Mouse (Mus musculus) midbrain, postnatal 0 days (tissue): ENCODE results near the gene Tango2. TPM values are rescaled to one million over a fixed set of nuclear protein-coding genes. Genes with fewer than 3 reads are reported as not detected.
A peak's percentile ranks its signal among the peaks of the same experiment; 100 is the strongest.

Source experiments
- ATAC-seq: fragments of 200-750 bp; cut with Nextera tagmentation; 2 replicates; pipeline ENCODE4 v1.8.0; 2017; ENCODE audit warnings: moderate number of reproducible peaks, mild to moderate bottlenecking, moderate TSS enrichment, moderate library complexity; ENCODE audit not compliant: low FRiP score
- DNase-seq: peaks from one replicate; pipeline ENCODE4 v3.0.0-alpha.2; 2015; ENCODE audit warnings: low spot score
- H3K27ac ChIP-seq: fragments of 300-500 bp; sonication (generic); 2 replicates; pipeline ENCODE4 v1.5.1; 2014; ENCODE audit warnings: low read depth, mild to moderate bottlenecking, low read length, mixed read lengths
- H3K27me3 ChIP-seq: fragments of 300-500 bp; sonication (generic); 2 replicates; pipeline ENCODE4 v1.6.1; 2014; ENCODE audit warnings: low read length, control low read depth, mixed read lengths; ENCODE audit not compliant: insufficient read depth
- H3K36me3 ChIP-seq: fragments of 300-500 bp; sonication (generic); 2 replicates; pipeline ENCODE4 v1.6.1; 2014; ENCODE audit warnings: low read length, control low read depth, mixed read lengths; ENCODE audit not compliant: insufficient read depth
- H3K4me1 ChIP-seq: fragments of 300-500 bp; sonication (generic); 2 replicates; pipeline ENCODE4 v1.6.1; 2014; ENCODE audit warnings: mild to moderate bottlenecking, control low read depth, antibody characterized with exemption, low read length, mixed read lengths; ENCODE audit not compliant: insufficient read depth
- H3K4me2 ChIP-seq: fragments of 300-500 bp; sonication (generic); 2 replicates; pipeline ENCODE4 v1.6.1; 2014; ENCODE audit warnings: low read depth, mild to moderate bottlenecking, low read length, mixed read lengths; ENCODE audit not compliant: poor library complexity, severe bottlenecking
- H3K4me3 ChIP-seq: fragments of 300-500 bp; sonication (generic); 2 replicates; pipeline ENCODE4 v1.5.1; 2014; ENCODE audit warnings: low read depth, mild to moderate bottlenecking, low read length, moderate library complexity
- H3K9ac ChIP-seq: fragments of 300-500 bp; sonication (generic); replicated peaks from 2 replicates; pipeline ENCODE4 v1.6.1; 2014; ENCODE audit warnings: mild to moderate bottlenecking, low read length, moderate library complexity, mixed read lengths; ENCODE audit not compliant: poor library complexity, severe bottlenecking
- H3K9me3 ChIP-seq: fragments of 300-500 bp; sonication (generic); 2 replicates; pipeline ENCODE4 v1.6.1; 2016; ENCODE audit warnings: low read length, control low read depth
- CTCF ChIP-seq: IDR thresholded peaks from 2 replicates; pipeline ENCODE4 v1.5.1; 2016; ENCODE audit warnings: antibody characterized with exemption, mild to moderate bottlenecking
- WGBS: fragments of 180-500 bp; shearing (Covaris S2); extraction: QIAGEN DNeasy Blood & Tissue Kit; methylation state at CpG from one replicate; pipeline ENCODE4 v1.1.7; 2014; 5-methylcytosine and 5-hydroxymethylcytosine counted together
- polyA plus RNA-seq: library from polyadenylated mRNA; unstranded; fragments of >200 nt; fragmentation: Nextera tagmentation; extraction: Ambion mirVana; gene quantifications from 2 replicates; pipeline ENCODE4 v1.2.1, GENCODE M21; 2015
- total RNA-seq: library from RNA; depleted of rRNA; stranded (reverse); fragments of >200 nt; gene quantifications from 2 replicates; pipeline ENCODE4 v1.2.3, GENCODE M21; 2014

The Tango2 gene
- total and polyA plus RNA-seq, 2 experiments from 2014 or later = 44.1 to 88.0 TPM

- no peak for TF ChIP-seq CTCF
- no peak for ATAC-seq
- no peak overlapping the region for H3K4me3 ChIP-seq
- no peak overlapping the region for H3K4me2 ChIP-seq
- no peak for DNase-seq
- H3K27ac ChIP-seq = no peak overlapping the region
- no peaks in the 10 kb centered on the region; the same call in 1 of the 2 replicates for H3K36me3 ChIP-seq
- H3K4me1 ChIP-seq = peaks cover 4% of the 10 kb centered on the region; the same call in 1 of the 2 replicates
- WGBS = 61% methylated on average over 8 of the region's 8 CpGs
- no peaks in the 10 kb centered on the region for H3K9me3 ChIP-seq
- no peaks in the 10 kb centered on the region for H3K27me3 ChIP-seq
- no peak overlapping the region for H3K9ac ChIP-seq
These were observed 36.8 kb upstream of the Tango2 start for GRCm38 (mm10) chr16:18384659-18385058.

GRCm38 (mm10) chr16:18384211-18384610 is 36.3 kb upstream of the Tango2 start:
- no peak overlapping the region for H3K4me2 ChIP-seq
- H3K36me3 ChIP-seq = no peaks in the 10 kb centered on the region; the same call in 1 of the 2 replicates
- H3K4me1 ChIP-seq = peaks cover 4% of the 10 kb centered on the region; the same call in 1 of the 2 replicates
- no peaks in the 10 kb centered on the region for H3K9me3 ChIP-seq
- no peak overlapping the region for H3K9ac ChIP-seq
- H3K27me3 ChIP-seq = no peaks in the 10 kb centered on the region
- ATAC-seq (no peak), DNase-seq (no peak)
- no peak for TF ChIP-seq CTCF
- H3K27ac ChIP-seq = no peak overlapping the region
- 65% methylated on average over 7 of the region's 7 CpGs for WGBS
- no peak overlapping the region for H3K4me3 ChIP-seq

GRCm38 (mm10) chr16:18383756-18384155 is 35.9 kb upstream of the Tango2 start:
- Histone ChIP-seq H3K9ac (no peak overlapping the region; the same call in 1 of the 2 replicates), H3K27me3 (no peaks in the 10 kb centered on the region), H3K36me3 (no peaks in the 10 kb centered on the region; the same call in 1 of the 2 replicates), H3K9me3 (no peaks in the 10 kb centered on the region), H3K4me1 (peaks cover 4% of the 10 kb centered on the region; the same call in 1 of the 2 replicates), H3K27ac (no peak overlapping the region), H3K4me3 (no peak overlapping the region), H3K4me2 (no peak overlapping the region)
- DNase-seq (no peak), ATAC-seq (no peak)
- WGBS = 13% methylated on average over 3 of the region's 3 CpGs
- no peak for TF ChIP-seq CTCF

- Histone ChIP-seq H3K4me1 (peaks cover 4% of the 10 kb centered on the region; the same call in 1 of the 2 replicates), H3K27me3 (no peaks in the 10 kb centered on the region), H3K9me3 (no peaks in the 10 kb centered on the region), H3K4me2 (no peak overlapping the region), H3K9ac (no peak overlapping the region; the same call in 1 of the 2 replicates), H3K4me3 (no peak overlapping the region), H3K36me3 (no peaks in the 10 kb centered on the region; the same call in 1 of the 2 replicates), H3K27ac (no peak overlapping the region)
- TF ChIP-seq CTCF = no peak
- DNase-seq (no peak), ATAC-seq (no peak)
- WGBS = 82% methylated on average over 9 of the region's 9 CpGs
These were observed 35.3 kb upstream of the Tango2 start for GRCm38 (mm10) chr16:18383045-18383726.

- no peaks in the 10 kb centered on the region for H3K9me3 ChIP-seq
- ATAC-seq (no peak), DNase-seq (peak; percentile 62)
- H3K4me1 ChIP-seq = peaks cover 4% of the 10 kb centered on the region; the same call in 1 of the 2 replicates
- TF ChIP-seq CTCF = no peak
- H3K4me2 ChIP-seq = no peak overlapping the region
- no peaks in the 10 kb centered on the region for H3K27me3 ChIP-seq
- H3K36me3 ChIP-seq = no peaks in the 10 kb centered on the region; the same call in 1 of the 2 replicates
- no peak overlapping the region for H3K4me3 ChIP-seq
- H3K9ac ChIP-seq = no peak overlapping the region
- 39% methylated on average over 6 of the region's 6 CpGs for WGBS
- H3K27ac ChIP-seq = peak overlapping the region; percentile 52; the same call in 1 of the 2 replicates
These were observed 33.8 kb upstream of the Tango2 start for GRCm38 (mm10) chr16:18381621-18382258.
